Mouse (Mus musculus) limb, embryonic 14.5 days (tissue): ENCODE data around the gene Ppfia4. TPM values are rescaled to one million over a fixed set of nuclear protein-coding genes. Genes with fewer than 3 reads are reported as not detected.

Source experiments
- ATAC-seq: fragments of 200-750 bp; cut with Nextera tagmentation; 2 replicates; pipeline ENCODE4 v1.8.0; 2017; ENCODE audit warnings: low read depth, moderate number of reproducible peaks, moderate TSS enrichment; ENCODE audit not compliant: low FRiP score
- DNase-seq: peaks from one replicate; pipeline ENCODE4 v3.0.0-alpha.2; 2015; ENCODE audit warnings: low spot score
- H3K27ac ChIP-seq: fragments of 300-500 bp; sonication (generic); replicated peaks from 2 replicates; pipeline ENCODE4 v1.5.1; 2014; ENCODE audit warnings: low read depth, mild to moderate bottlenecking, low read length, moderate library complexity, mixed read lengths
- H3K27me3 ChIP-seq: fragments of 300-500 bp; sonication (generic); 2 replicates; pipeline ENCODE4 v1.6.1; 2014; ENCODE audit warnings: low read length, mixed read lengths; ENCODE audit not compliant: control insufficient read depth, insufficient read depth
- H3K36me3 ChIP-seq: fragments of 300-500 bp; sonication (generic); 2 replicates; pipeline ENCODE4 v1.6.1; 2014; ENCODE audit warnings: mild to moderate bottlenecking, low read length, moderate library complexity, mixed read lengths; ENCODE audit not compliant: control insufficient read depth, insufficient read depth
- H3K4me1 ChIP-seq: fragments of 300-500 bp; sonication (generic); 2 replicates; pipeline ENCODE4 v1.6.1; 2014; ENCODE audit warnings: antibody characterized with exemption, low read length, mixed read lengths; ENCODE audit not compliant: control insufficient read depth, insufficient read depth
- H3K4me2 ChIP-seq: fragments of 300-500 bp; sonication (generic); replicated peaks from 2 replicates; pipeline ENCODE4 v1.6.1; 2014; ENCODE audit warnings: low read depth, mild to moderate bottlenecking, low read length, moderate library complexity; ENCODE audit not compliant: severe bottlenecking
- H3K4me3 ChIP-seq: fragments of 300-500 bp; sonication (generic); replicated peaks from 2 replicates; pipeline ENCODE4 v1.5.1; 2014; ENCODE audit warnings: low read length
- H3K9ac ChIP-seq: fragments of 300-500 bp; sonication (generic); 2 replicates; pipeline ENCODE4 v1.6.1; 2014; ENCODE audit warnings: mild to moderate bottlenecking, low read depth, low read length, moderate library complexity; ENCODE audit not compliant: severe bottlenecking
- H3K9me3 ChIP-seq: fragments of 300-500 bp; sonication (generic); 2 replicates; pipeline ENCODE4 v1.6.1; 2016; ENCODE audit warnings: low read length; ENCODE audit not compliant: control insufficient read depth
- POLR2A ChIP-seq: fragments of 200-500 bp; IDR thresholded peaks from 2 replicates; pipeline ENCODE4 v1.8.0; 2012; ENCODE audit warnings: inconsistent platforms, mild to moderate bottlenecking, moderate library complexity, borderline replicate concordance; ENCODE audit not compliant: insufficient read depth, insufficient read length; ENCODE audit errors: extremely low read depth
- WGBS: fragments of 180-500 bp; shearing (Covaris S2); extraction: QIAGEN DNeasy Blood & Tissue Kit; methylation state at CpG from one replicate; pipeline ENCODE4 v1.1.7; 2014; 5-methylcytosine and 5-hydroxymethylcytosine counted together
- polyA plus RNA-seq, 2 experiments: library from polyadenylated mRNA; depleted of rRNA in 1 of 2; stranded (reverse) in 1 of 2; unstranded in 1 of 2; fragments of >200 nt; fragmentation: Nextera tagmentation in 1 of 2; extraction: Ambion mirVana in 1 of 2; gene quantifications; 2 replicates each; pipeline versions ENCODE4 v1.2.1 to v1.2.3; 2012 to 2014

Gene Ppfia4
- polyA plus RNA-seq, 2 experiments = 10.9 to 32.3 TPM

- H3K27me3 ChIP-seq = no peaks in the 10 kb centered on the region
- no peak for DNase-seq
- WGBS = 3% methylated on average over 2 of the region's 2 CpGs
- TF ChIP-seq POLR2A = no peak
- H3K9me3 ChIP-seq = no peaks in the 10 kb centered on the region
- 0 out of 2 replicates have a peak overlapping the region, but pooled peaks have one; percentile 67 for H3K9ac ChIP-seq
- peaks cover 24% of the 10 kb centered on the region for H3K36me3 ChIP-seq
- H3K4me2 ChIP-seq = peak overlapping the region; percentile 93
- H3K4me3 ChIP-seq = peak overlapping the region; percentile 56
- H3K4me1 ChIP-seq = peaks cover 4% of the 10 kb centered on the region; the same call in 1 of the 2 replicates
- ATAC-seq = no peak
- H3K27ac ChIP-seq = no peak overlapping the region
Observed at GRCm38 (mm10) chr1:134343567-134343966, 10.8 kb upstream of the Ppfia4 start.

- Histone ChIP-seq H3K27ac (no peak overlapping the region), H3K27me3 (no peaks in the 10 kb centered on the region), H3K9me3 (no peaks in the 10 kb centered on the region), H3K9ac (no peak overlapping the region; the same call in 1 of the 2 replicates), H3K4me1 (peaks cover 4% of the 10 kb centered on the region; the same call in 1 of the 2 replicates), H3K4me3 (no peak overlapping the region), H3K4me2 (peak overlapping the region; percentile 93; the same call in 1 of the 2 replicates), H3K36me3 (peaks cover 19% of the 10 kb centered on the region)
- TF ChIP-seq POLR2A = no peak
- DNase-seq (no peak), ATAC-seq (no peak)
- WGBS = 69% methylated on average over 8 of the region's 8 CpGs
Observed at GRCm38 (mm10) chr1:134342781-134343310, 10.1 kb upstream of the Ppfia4 start.

- ATAC-seq (no peak), DNase-seq (no peak)
- TF ChIP-seq POLR2A = no peak
- Histone ChIP-seq H3K9ac (no peak overlapping the region), H3K36me3 (peaks cover 14% of the 10 kb centered on the region), H3K4me2 (no peak overlapping the region), H3K4me3 (no peak overlapping the region), H3K4me1 (peaks cover 7% of the 10 kb centered on the region; the same call in 1 of the 2 replicates), H3K27me3 (no peaks in the 10 kb centered on the region), H3K9me3 (no peaks in the 10 kb centered on the region), H3K27ac (no peak overlapping the region)
- WGBS = 57% methylated on average over 2 of the region's 2 CpGs
Observed at GRCm38 (mm10) chr1:134342278-134342664, 9.5 kb upstream of the Ppfia4 start.

- H3K9me3 ChIP-seq = no peaks in the 10 kb centered on the region
- no peaks in the 10 kb centered on the region for H3K27me3 ChIP-seq
- H3K27ac ChIP-seq = no peak overlapping the region
- H3K4me3 ChIP-seq = no peak overlapping the region
- no peak for DNase-seq
- no peak overlapping the region for H3K4me2 ChIP-seq
- peaks cover 7% of the 10 kb centered on the region; the same call in 1 of the 2 replicates for H3K4me1 ChIP-seq
- H3K9ac ChIP-seq = no peak overlapping the region
- H3K36me3 ChIP-seq = peaks cover 10% of the 10 kb centered on the region
- TF ChIP-seq POLR2A = no peak
- 81% methylated on average over 5 of the region's 5 CpGs for WGBS
- no peak for ATAC-seq
Observed at GRCm38 (mm10) chr1:134341641-134342277, 9.0 kb upstream of the Ppfia4 start.

- no peak for DNase-seq
- Histone ChIP-seq H3K9ac (no peak overlapping the region), H3K4me1 (peaks cover 10% of the 10 kb centered on the region), H3K27me3 (no peaks in the 10 kb centered on the region), H3K27ac (no peak overlapping the region), H3K4me2 (no peak overlapping the region), H3K4me3 (no peak overlapping the region), H3K9me3 (no peaks in the 10 kb centered on the region), H3K36me3 (no peaks in the 10 kb centered on the region)
- ATAC-seq = no peak
- no peak for TF ChIP-seq POLR2A
- 93% methylated on average over 18 of the region's 18 CpGs for WGBS
Observed at GRCm38 (mm10) chr1:134339757-134340619, 7.3 kb upstream of the Ppfia4 start.
